Mouse (Mus musculus) liver, embryonic 12.5 days (tissue): ENCODE measurements at regions not wholly inside any gene's neighbourhood (a gene's known extent, or its start where the extent isn't known, plus 50 kb on each side); places are given as distances from the start of the nearest gene placed in this dataset.

ENCODE experiments used
- ATAC-seq: fragments of 200-750 bp; cut with Nextera tagmentation; 2 replicates; pipeline ENCODE4 v1.8.0; 2017; ENCODE audit warnings: moderate number of reproducible peaks, mild to moderate bottlenecking, moderate library complexity
- H3K27ac ChIP-seq: fragments of 300-500 bp; sonication (generic); 2 replicates; pipeline ENCODE4 v1.5.1; 2016; ENCODE audit warnings: mild to moderate bottlenecking
- H3K27me3 ChIP-seq: fragments of 300-500 bp; sonication (generic); replicated peaks from 2 replicates; pipeline ENCODE4 v1.6.1; 2016; ENCODE audit warnings: mild to moderate bottlenecking, moderate library complexity
- H3K36me3 ChIP-seq: fragments of 300-500 bp; sonication (generic); 2 replicates; pipeline ENCODE4 v1.6.1; 2016; ENCODE audit warnings: mild to moderate bottlenecking, moderate library complexity
- H3K4me1 ChIP-seq: fragments of 300-500 bp; sonication (generic); 2 replicates; pipeline ENCODE4 v1.6.1; 2016
- H3K4me2 ChIP-seq: fragments of 300-500 bp; sonication (generic); 2 replicates; pipeline ENCODE4 v1.6.1; 2016; ENCODE audit warnings: mild to moderate bottlenecking, moderate library complexity
- H3K4me3 ChIP-seq: fragments of 300-500 bp; sonication (generic); 2 replicates; pipeline ENCODE4 v1.5.1; 2016; ENCODE audit warnings: mild to moderate bottlenecking, moderate library complexity
- H3K9ac ChIP-seq: fragments of 300-500 bp; sonication (generic); 2 replicates; pipeline ENCODE4 v1.6.1; 2016; ENCODE audit warnings: mild to moderate bottlenecking, moderate library complexity
- H3K9me3 ChIP-seq: fragments of 300-500 bp; sonication (generic); replicated peaks from 2 replicates; pipeline ENCODE4 v1.6.1; 2016; ENCODE audit warnings: mild to moderate bottlenecking, moderate library complexity
- WGBS: fragments of 180-500 bp; shearing (Covaris S2); methylation state at CpG from one replicate; pipeline ENCODE4 v1.1.7; 2016; ENCODE audit not compliant: insufficient replicate concordance; 5-methylcytosine and 5-hydroxymethylcytosine counted together

GRCm38 (mm10) chr10:118792352-118793100 lies 77.5 kb downstream of the Dyrk2 start:
- H3K9me3 ChIP-seq = no peaks in the 10 kb centered on the region
- no peak overlapping the region for H3K27ac ChIP-seq
- WGBS = 72% methylated on average over 15 of the region's 15 CpGs
- H3K4me3 ChIP-seq = no peak overlapping the region
- no peak overlapping the region for H3K4me2 ChIP-seq
- 0 out of 2 replicates have a peak, but pooled peaks cover 3% of the 10 kb centered on the region for H3K4me1 ChIP-seq
- no peaks in the 10 kb centered on the region for H3K27me3 ChIP-seq
- H3K9ac ChIP-seq = no peak overlapping the region
- ATAC-seq = no peak
- H3K36me3 ChIP-seq = no peaks in the 10 kb centered on the region

- Histone ChIP-seq H3K36me3 (no peaks in the 10 kb centered on the region), H3K4me1 (0 out of 2 replicates have a peak, but pooled peaks cover 3% of the 10 kb centered on the region), H3K4me3 (no peak overlapping the region), H3K9me3 (no peaks in the 10 kb centered on the region), H3K9ac (no peak overlapping the region), H3K4me2 (no peak overlapping the region), H3K27ac (no peak overlapping the region), H3K27me3 (no peaks in the 10 kb centered on the region)
- WGBS = 73% methylated on average over 2 of the region's 2 CpGs
- no peak for ATAC-seq
Measured at GRCm38 (mm10) chr10:118793794-118794193, 76.2 kb downstream of the Dyrk2 start.

GRCm38 (mm10) chr10:118794395-118795060 lies 75.5 kb downstream of the Dyrk2 start:
- Histone ChIP-seq H3K4me3 (no peak overlapping the region), H3K9ac (no peak overlapping the region), H3K4me2 (no peak overlapping the region), H3K27ac (no peak overlapping the region), H3K9me3 (no peaks in the 10 kb centered on the region), H3K36me3 (no peaks in the 10 kb centered on the region), H3K4me1 (0 out of 2 replicates have a peak, but pooled peaks cover 3% of the 10 kb centered on the region), H3K27me3 (no peaks in the 10 kb centered on the region)
- 61% methylated on average over 9 of the region's 9 CpGs for WGBS
- no peak for ATAC-seq

- no peaks in the 10 kb centered on the region for H3K9me3 ChIP-seq
- H3K9ac ChIP-seq = no peak overlapping the region
- 75% methylated on average over 3 of the region's 3 CpGs for WGBS
- H3K4me1 ChIP-seq = 0 out of 2 replicates have a peak, but pooled peaks cover 3% of the 10 kb centered on the region
- no peak overlapping the region for H3K4me3 ChIP-seq
- no peak for ATAC-seq
- no peaks in the 10 kb centered on the region for H3K36me3 ChIP-seq
- H3K27me3 ChIP-seq = no peaks in the 10 kb centered on the region
- H3K4me2 ChIP-seq = no peak overlapping the region
- no peak overlapping the region for H3K27ac ChIP-seq
Measured at GRCm38 (mm10) chr10:118795061-118795407, 75.0 kb downstream of the Dyrk2 start.

GRCm38 (mm10) chr10:118796512-118796911 lies 73.5 kb downstream of the Dyrk2 start:
- H3K4me2 ChIP-seq = no peak overlapping the region
- H3K27me3 ChIP-seq = no peaks in the 10 kb centered on the region
- no peak overlapping the region for H3K4me3 ChIP-seq
- ATAC-seq = no peak
- WGBS = 32% methylated on average over 7 of the region's 7 CpGs
- no peaks in the 10 kb centered on the region for H3K9me3 ChIP-seq
- H3K27ac ChIP-seq = no peak overlapping the region
- 0 out of 2 replicates have a peak, but pooled peaks cover 3% of the 10 kb centered on the region for H3K4me1 ChIP-seq
- no peak overlapping the region for H3K9ac ChIP-seq
- no peaks in the 10 kb centered on the region for H3K36me3 ChIP-seq

GRCm38 (mm10) chr10:118797256-118797655 lies 72.8 kb downstream of the Dyrk2 start:
- Histone ChIP-seq H3K9ac (no peak overlapping the region), H3K27me3 (no peaks in the 10 kb centered on the region), H3K4me1 (0 out of 2 replicates have a peak, but pooled peaks cover 3% of the 10 kb centered on the region), H3K4me3 (no peak overlapping the region), H3K9me3 (no peaks in the 10 kb centered on the region), H3K27ac (no peak overlapping the region), H3K4me2 (no peak overlapping the region), H3K36me3 (no peaks in the 10 kb centered on the region)
- ATAC-seq = no peak
- 47% methylated on average over 5 of the region's 5 CpGs for WGBS

- no peaks in the 10 kb centered on the region for H3K9me3 ChIP-seq
- ATAC-seq = no peak
Measured at GRCm38 (mm10) chr10:118799767-118800166, 70.2 kb downstream of the Dyrk2 start.

GRCm38 (mm10) chr10:118803922-118804557 lies 66.0 kb downstream of the Dyrk2 start:
- Histone ChIP-seq H3K27me3 (no peaks in the 10 kb centered on the region), H3K9me3 (no peaks in the 10 kb centered on the region), H3K4me2 (no peak overlapping the region), H3K9ac (no peak overlapping the region), H3K4me3 (no peak overlapping the region), H3K27ac (no peak overlapping the region), H3K36me3 (no peaks in the 10 kb centered on the region), H3K4me1 (0 out of 2 replicates have a peak, but pooled peaks cover 14% of the 10 kb centered on the region)
- ATAC-seq = peak; percentile 18; the same call in 1 of the 2 replicates
- 69% methylated on average over 20 of the region's 20 CpGs for WGBS

More at GRCm38 (mm10) chr10:118799767-118800166, 70.2 kb downstream of the Dyrk2 start:
- Histone ChIP-seq H3K27me3 (no peaks in the 10 kb centered on the region), H3K9ac (no peak overlapping the region), H3K4me1 (0 out of 2 replicates have a peak, but pooled peaks cover 9% of the 10 kb centered on the region), H3K36me3 (no peaks in the 10 kb centered on the region), H3K27ac (no peak overlapping the region), H3K4me2 (no peak overlapping the region), H3K4me3 (no peak overlapping the region)
- 84% methylated on average over 8 of the region's 8 CpGs for WGBS

GRCm38 (mm10) chr10:118804574-118804973 lies 65.4 kb downstream of the Dyrk2 start:
- H3K9ac ChIP-seq = no peak overlapping the region
- no peak overlapping the region for H3K4me2 ChIP-seq
- H3K36me3 ChIP-seq = no peaks in the 10 kb centered on the region
- no peaks in the 10 kb centered on the region for H3K9me3 ChIP-seq
- 0 out of 2 replicates have a peak, but pooled peaks cover 14% of the 10 kb centered on the region for H3K4me1 ChIP-seq
- 21% methylated on average over 5 of the region's 5 CpGs for WGBS
- H3K27ac ChIP-seq = no peak overlapping the region
- H3K27me3 ChIP-seq = no peaks in the 10 kb centered on the region
- ATAC-seq = peak; percentile 64
- no peak overlapping the region for H3K4me3 ChIP-seq
